Mouse (Mus musculus) hindbrain, embryonic 15.5 days (tissue): ENCODE measurements around the gene Tlr5. TPM values are rescaled to one million over a fixed set of nuclear protein-coding genes. Genes with fewer than 3 reads are reported as not detected.
A peak's percentile ranks its signal among the peaks of the same experiment; 100 is the strongest.

ENCODE experiments used
- ATAC-seq: fragments of 200-750 bp; cut with Nextera tagmentation; 2 replicates; pipeline ENCODE4 v1.8.0; 2017; ENCODE audit warnings: low read depth, moderate number of reproducible peaks, moderate TSS enrichment; ENCODE audit not compliant: low FRiP score
- H3K27ac ChIP-seq: fragments of 300-500 bp; sonication (generic); replicated peaks from 2 replicates; pipeline ENCODE4 v1.5.1; 2015; ENCODE audit warnings: mild to moderate bottlenecking, inconsistent platforms
- H3K27me3 ChIP-seq: fragments of 300-500 bp; sonication (generic); 2 replicates; pipeline ENCODE4 v1.6.1; 2015; ENCODE audit warnings: control low read depth, inconsistent platforms
- H3K36me3 ChIP-seq: fragments of 300-500 bp; sonication (generic); 2 replicates; pipeline ENCODE4 v1.6.1; 2015; ENCODE audit warnings: control low read depth, inconsistent platforms
- H3K4me1 ChIP-seq: fragments of 300-500 bp; sonication (generic); replicated peaks from 2 replicates; pipeline ENCODE4 v1.6.1; 2015; ENCODE audit warnings: control low read depth, inconsistent platforms
- H3K4me2 ChIP-seq: fragments of 300-500 bp; sonication (generic); 2 replicates; pipeline ENCODE4 v1.6.1; 2015; ENCODE audit warnings: moderate library complexity, mild to moderate bottlenecking, inconsistent platforms
- H3K4me3 ChIP-seq: fragments of 300-500 bp; sonication (generic); 2 replicates; pipeline ENCODE4 v1.5.1; 2015; ENCODE audit warnings: mild to moderate bottlenecking, inconsistent platforms
- H3K9ac ChIP-seq: fragments of 300-500 bp; sonication (generic); 2 replicates; pipeline ENCODE4 v1.6.1; 2015; ENCODE audit warnings: inconsistent platforms
- H3K9me3 ChIP-seq: fragments of 300-500 bp; sonication (generic); 2 replicates; pipeline ENCODE4 v1.6.1; 2016; ENCODE audit warnings: control low read depth, inconsistent platforms
- WGBS: fragments of 180-500 bp; shearing (Covaris S2); methylation state at CpG from one replicate; pipeline ENCODE4 v1.1.7; 2015; 5-methylcytosine and 5-hydroxymethylcytosine counted together
- polyA plus RNA-seq: library from polyadenylated mRNA; unstranded; fragments of >200 nt; fragmentation: Nextera tagmentation; extraction: Ambion mirVana; gene quantifications from 2 replicates; pipeline ENCODE4 v1.2.1, GENCODE M21; 2015

Tlr5 gene
- polyA plus RNA-seq, result 0.22 and 0.31 TPM in 2 replicates

GRCm38 (mm10) chr1:182954287-182955046 lies at the start of gene Tlr5:
Gene Tlr5 (plus strand): TSS chr1:182954788.
- WGBS, result 20% methylated on average over 21 of the region's 21 CpGs
- no peak within 1 kb of the TSS; the same call in 1 of the 2 replicates for H3K27ac ChIP-seq
- peak; percentile 28; the same call in 1 of the 2 replicates for ATAC-seq

GRCm38 (mm10) chr1:182905669-182906068 lies 48.9 kb upstream of the Tlr5 start:
- no peak overlapping the region for H3K9ac ChIP-seq
- 81% methylated on average over 3 of the region's 3 CpGs for WGBS
- H3K27ac ChIP-seq, result no peak overlapping the region
- H3K4me2 ChIP-seq, result no peak overlapping the region
- no peaks in the 10 kb centered on the region for H3K36me3 ChIP-seq
- H3K9me3 ChIP-seq, result no peaks in the 10 kb centered on the region
- H3K4me3 ChIP-seq, result no peak overlapping the region
- peaks cover 22% of the 10 kb centered on the region for H3K4me1 ChIP-seq
- no peak for ATAC-seq
- H3K27me3 ChIP-seq, result no peaks in the 10 kb centered on the region

More at GRCm38 (mm10) chr1:182954287-182955046, at the start of gene Tlr5:
- peak within 1 kb of the TSS; percentile 35 for H3K9ac ChIP-seq
- peaks cover 28% of the 10 kb centered on the region for H3K4me1 ChIP-seq
- peak within 1 kb of the TSS; percentile 34 for H3K4me3 ChIP-seq
- no peaks in the 10 kb centered on the region for H3K36me3 ChIP-seq
- peak within 1 kb of the TSS; percentile 65 for H3K4me2 ChIP-seq
- H3K9me3 ChIP-seq, result no peaks in the 10 kb centered on the region
- H3K27me3 ChIP-seq, result no peaks in the 10 kb centered on the region

- Histone ChIP-seq H3K4me2 (peak overlapping the region; percentile 2; the same call in 1 of the 2 replicates), H3K36me3 (no peaks in the 10 kb centered on the region), H3K4me3 (no peak overlapping the region), H3K9me3 (no peaks in the 10 kb centered on the region), H3K27ac (no peak overlapping the region), H3K9ac (no peak overlapping the region), H3K27me3 (no peaks in the 10 kb centered on the region), H3K4me1 (peaks cover 16% of the 10 kb centered on the region)
- peak; percentile 80 for ATAC-seq
- 14% methylated on average over 14 of the region's 14 CpGs for WGBS
Observed at GRCm38 (mm10) chr1:182908050-182909036, 46.2 kb upstream of the Tlr5 start.

GRCm38 (mm10) chr1:182909066-182909465 lies 45.5 kb upstream of the Tlr5 start:
- no peak overlapping the region for H3K4me2 ChIP-seq
- H3K4me3 ChIP-seq, result no peak overlapping the region
- H3K27ac ChIP-seq, result no peak overlapping the region
- H3K27me3 ChIP-seq, result no peaks in the 10 kb centered on the region
- H3K4me1 ChIP-seq, result peaks cover 16% of the 10 kb centered on the region
- H3K36me3 ChIP-seq, result no peaks in the 10 kb centered on the region
- H3K9ac ChIP-seq, result no peak overlapping the region
- 60% methylated on average over 3 of the region's 3 CpGs for WGBS
- ATAC-seq, result no peak
- no peaks in the 10 kb centered on the region for H3K9me3 ChIP-seq

- H3K9ac ChIP-seq, result no peak overlapping the region
Observed at GRCm38 (mm10) chr1:182909596-182909995, 45.0 kb upstream of the Tlr5 start.

GRCm38 (mm10) chr1:182912591-182912990 lies 42.0 kb upstream of the Tlr5 start:
- Histone ChIP-seq H3K36me3 (no peaks in the 10 kb centered on the region), H3K9me3 (no peaks in the 10 kb centered on the region), H3K4me1 (peaks cover 16% of the 10 kb centered on the region), H3K9ac (no peak overlapping the region), H3K4me2 (no peak overlapping the region), H3K27ac (no peak overlapping the region), H3K4me3 (no peak overlapping the region), H3K27me3 (no peaks in the 10 kb centered on the region)
- no peak for ATAC-seq
- WGBS, result 29% methylated on average over 2 of the region's 2 CpGs

More at GRCm38 (mm10) chr1:182909596-182909995, 45.0 kb upstream of the Tlr5 start:
- peaks cover 16% of the 10 kb centered on the region for H3K4me1 ChIP-seq
- no peaks in the 10 kb centered on the region for H3K36me3 ChIP-seq
- WGBS, result 77% methylated on average over 5 of the region's 5 CpGs
- no peak overlapping the region for H3K27ac ChIP-seq
- no peaks in the 10 kb centered on the region for H3K9me3 ChIP-seq
- H3K27me3 ChIP-seq, result no peaks in the 10 kb centered on the region
- H3K4me2 ChIP-seq, result no peak overlapping the region
- ATAC-seq, result no peak
- no peak overlapping the region for H3K4me3 ChIP-seq

GRCm38 (mm10) chr1:182914121-182914908 lies 40.3 kb upstream of the Tlr5 start:
- no peaks in the 10 kb centered on the region for H3K36me3 ChIP-seq
- H3K4me1 ChIP-seq, result peaks cover 10% of the 10 kb centered on the region
- no peak overlapping the region for H3K27ac ChIP-seq
- H3K4me3 ChIP-seq, result no peak overlapping the region
- H3K4me2 ChIP-seq, result no peak overlapping the region
- H3K27me3 ChIP-seq, result no peaks in the 10 kb centered on the region
- WGBS, result 88% methylated on average over 4 of the region's 4 CpGs
- H3K9ac ChIP-seq, result no peak overlapping the region
- no peak for ATAC-seq
- no peaks in the 10 kb centered on the region for H3K9me3 ChIP-seq

- 94% methylated on average over 5 of the region's 5 CpGs for WGBS
- H3K4me1 ChIP-seq, result peaks cover 16% of the 10 kb centered on the region
- H3K4me3 ChIP-seq, result no peak overlapping the region
- H3K4me2 ChIP-seq, result no peak overlapping the region
- no peak overlapping the region for H3K9ac ChIP-seq
- no peaks in the 10 kb centered on the region for H3K9me3 ChIP-seq
- no peak overlapping the region for H3K27ac ChIP-seq
- ATAC-seq, result no peak
- no peaks in the 10 kb centered on the region for H3K36me3 ChIP-seq
- no peaks in the 10 kb centered on the region for H3K27me3 ChIP-seq
Observed at GRCm38 (mm10) chr1:182916166-182916565, 38.4 kb upstream of the Tlr5 start.

- Histone ChIP-seq H3K9ac (no peak overlapping the region), H3K9me3 (no peaks in the 10 kb centered on the region), H3K4me1 (peaks cover 27% of the 10 kb centered on the region), H3K27me3 (no peaks in the 10 kb centered on the region), H3K4me2 (no peak overlapping the region), H3K4me3 (no peak overlapping the region), H3K36me3 (no peaks in the 10 kb centered on the region), H3K27ac (peak overlapping the region; percentile 61)
- WGBS, result 25% methylated on average over 8 of the region's 8 CpGs
- ATAC-seq, result peak; percentile 86
Observed at GRCm38 (mm10) chr1:182918718-182919346, 35.8 kb upstream of the Tlr5 start.

- no peak for ATAC-seq
- Histone ChIP-seq H3K27ac (no peak overlapping the region), H3K4me3 (no peak overlapping the region), H3K9ac (no peak overlapping the region), H3K4me2 (no peak overlapping the region), H3K36me3 (no peaks in the 10 kb centered on the region), H3K27me3 (no peaks in the 10 kb centered on the region), H3K9me3 (no peaks in the 10 kb centered on the region), H3K4me1 (peaks cover 27% of the 10 kb centered on the region)
- WGBS, result 38% methylated on average over 4 of the region's 4 CpGs
Observed at GRCm38 (mm10) chr1:182922824-182923223, 31.8 kb upstream of the Tlr5 start.

- ATAC-seq, result no peak
- H3K36me3 ChIP-seq, result no peaks in the 10 kb centered on the region
- no peak overlapping the region for H3K9ac ChIP-seq
- H3K27ac ChIP-seq, result no peak overlapping the region
- H3K4me3 ChIP-seq, result no peak overlapping the region
- H3K9me3 ChIP-seq, result no peaks in the 10 kb centered on the region
- H3K4me2 ChIP-seq, result no peak overlapping the region
- no peaks in the 10 kb centered on the region for H3K27me3 ChIP-seq
- H3K4me1 ChIP-seq, result peaks cover 11% of the 10 kb centered on the region
- 91% methylated on average over 6 of the region's 6 CpGs for WGBS
Observed at GRCm38 (mm10) chr1:182926465-182926864, 28.1 kb upstream of the Tlr5 start.
